Mouse (Mus musculus): Measurements from ENCODE around the gene Ssr2. TPM values are rescaled to one million over a fixed set of nuclear protein-coding genes. Genes with fewer than 3 reads are reported as not detected.

The Ssr2 gene
- polyA plus RNA-seq, 1 experiment from 2014 or later = 127 TPM

GRCm38 (mm10) chr3:88578498-88579424, 3.1 kb downstream of the Ssr2 start:
- Histone ChIP-seq H3K4me1 (ENCODE audit: control insufficient read depth, insufficient read depth, low read length) (peaks cover 7% of the 10 kb centered on the region), H3K9me3 (ENCODE audit: control insufficient read depth, low read length) (no peaks in the 10 kb centered on the region), H3K4me3 (ENCODE audit: low read depth, low read length) (peak overlapping the region; percentile 88), H3K27me3 (ENCODE audit: control insufficient read depth, insufficient read depth, low read length) (no peaks in the 10 kb centered on the region), H3K4me2 (ENCODE audit: low read depth, low read length) (peak overlapping the region; percentile 90), H3K9ac (replicated peaks; ENCODE audit: low read depth, low read length) (no peak overlapping the region), H3K36me3 (ENCODE audit: control insufficient read depth, insufficient read depth, low read length) (peaks cover 16% of the 10 kb centered on the region; the same call in 1 of the 2 replicates), H3K27ac (ENCODE audit: low read depth, low read length) (no peak overlapping the region)
- ATAC-seq (ENCODE audit: low read depth) = peak; percentile 12; the same call in 1 of the 2 replicates
- 50% methylated on average over 8 of the region's 8 CpGs for WGBS

DNA sequence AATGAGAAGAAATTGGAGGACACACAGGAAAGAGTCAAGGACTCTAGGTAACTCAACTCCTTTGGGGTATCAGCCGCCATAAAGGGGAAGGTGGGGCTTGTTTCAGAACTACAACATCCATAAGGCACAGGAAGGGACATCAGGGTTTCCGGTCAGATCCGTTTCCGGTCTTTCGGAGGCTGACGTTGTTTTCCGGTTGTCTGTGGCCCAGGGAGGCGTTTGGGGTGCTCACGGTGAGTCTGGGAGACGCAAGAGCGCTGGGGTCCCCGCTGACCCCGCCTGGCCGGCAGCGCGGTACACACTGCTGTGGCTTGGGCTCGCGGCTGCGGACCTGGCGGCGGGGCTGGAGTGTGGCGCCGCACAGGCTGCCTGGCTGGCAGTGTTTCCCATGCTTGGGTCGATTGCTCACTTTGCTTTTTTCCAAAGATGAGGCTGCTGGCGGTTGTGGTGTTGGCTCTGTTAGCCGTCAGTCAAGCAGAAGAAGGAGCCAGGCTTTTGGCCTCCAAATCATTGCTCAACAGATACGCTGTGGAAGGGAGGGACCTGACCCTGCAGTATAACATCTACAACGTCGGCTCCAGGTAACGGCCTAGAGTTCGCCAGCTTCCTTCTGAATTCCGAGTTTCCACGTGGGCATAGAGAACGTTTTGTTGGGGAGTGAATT, 3.9 kb downstream of the Ssr2 start:
- H3K9ac ChIP-seq (replicated peaks; ENCODE audit: low read depth, low read length) = peak overlapping the region; percentile 82
- peaks cover 7% of the 10 kb centered on the region for H3K4me1 ChIP-seq (ENCODE audit: control insufficient read depth, insufficient read depth, low read length)
- H3K9me3 ChIP-seq (ENCODE audit: control insufficient read depth, low read length) = no peaks in the 10 kb centered on the region
- peaks cover 16% of the 10 kb centered on the region; the same call in 1 of the 2 replicates for H3K36me3 ChIP-seq (ENCODE audit: control insufficient read depth, insufficient read depth, low read length)
- peak overlapping the region; percentile 88 for H3K4me3 ChIP-seq (ENCODE audit: low read depth, low read length)
- peak; percentile 92; the same call in 1 of the 2 replicates for ATAC-seq (ENCODE audit: low read depth)
- H3K27me3 ChIP-seq (ENCODE audit: control insufficient read depth, insufficient read depth, low read length) = no peaks in the 10 kb centered on the region
- H3K4me2 ChIP-seq (ENCODE audit: low read depth, low read length) = peak overlapping the region; percentile 90
- WGBS = under 1% methylated on average over 34 of the region's 34 CpGs
- 0 out of 2 replicates have a peak overlapping the region, but pooled peaks have one; percentile 34 for H3K27ac ChIP-seq (ENCODE audit: low read depth, low read length)

DNA sequence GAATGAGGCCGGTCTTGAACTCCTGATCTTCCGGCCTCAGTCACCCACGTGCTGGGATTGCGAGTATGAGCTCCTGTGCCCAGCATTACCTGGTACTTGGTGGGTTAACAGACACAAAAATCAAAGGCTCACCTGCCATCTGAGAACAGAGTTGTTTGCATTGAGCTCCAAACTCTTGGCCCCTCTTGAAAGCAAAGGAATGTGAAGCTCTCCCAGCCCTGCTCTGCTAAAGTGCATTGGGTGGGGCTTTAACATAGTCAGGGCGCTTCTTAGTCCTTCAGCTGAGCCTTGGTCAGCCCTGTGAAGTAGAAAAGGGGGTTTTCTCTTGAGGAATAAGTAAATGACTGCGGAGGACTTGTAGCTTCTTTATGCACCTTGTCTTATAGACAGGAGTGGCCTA, 10.1 kb downstream of the Ssr2 start:
- H3K4me1 ChIP-seq (ENCODE audit: control insufficient read depth, insufficient read depth, low read length) = no peaks in the 10 kb centered on the region; the same call in 1 of the 2 replicates
- 94% methylated on average over 6 of the region's 6 CpGs for WGBS
- no peak overlapping the region for H3K9ac ChIP-seq (replicated peaks; ENCODE audit: low read depth, low read length)
- H3K9me3 ChIP-seq (ENCODE audit: control insufficient read depth, low read length) = no peaks in the 10 kb centered on the region
- no peak for ATAC-seq (ENCODE audit: low read depth)
- no peak overlapping the region for H3K4me3 ChIP-seq (ENCODE audit: low read depth, low read length)
- H3K36me3 ChIP-seq (ENCODE audit: control insufficient read depth, insufficient read depth, low read length) = peaks cover 42% of the 10 kb centered on the region
- H3K27me3 ChIP-seq (ENCODE audit: control insufficient read depth, insufficient read depth, low read length) = no peaks in the 10 kb centered on the region
- H3K4me2 ChIP-seq (ENCODE audit: low read depth, low read length) = no peak overlapping the region
- H3K27ac ChIP-seq (ENCODE audit: low read depth, low read length) = no peak overlapping the region

- no peak overlapping the region for H3K27ac ChIP-seq (ENCODE audit: low read depth, low read length)
- H3K4me1 ChIP-seq (ENCODE audit: control insufficient read depth, insufficient read depth, low read length) = no peaks in the 10 kb centered on the region
- peaks cover 42% of the 10 kb centered on the region for H3K36me3 ChIP-seq (ENCODE audit: control insufficient read depth, insufficient read depth, low read length)
- H3K4me3 ChIP-seq (ENCODE audit: low read depth, low read length) = no peak overlapping the region
- no peaks in the 10 kb centered on the region for H3K9me3 ChIP-seq (ENCODE audit: control insufficient read depth, low read length)
- H3K27me3 ChIP-seq (ENCODE audit: control insufficient read depth, insufficient read depth, low read length) = no peaks in the 10 kb centered on the region
- 91% methylated on average over 5 of the region's 5 CpGs for WGBS
- H3K4me2 ChIP-seq (ENCODE audit: low read depth, low read length) = no peak overlapping the region
- H3K9ac ChIP-seq (replicated peaks; ENCODE audit: low read depth, low read length) = no peak overlapping the region
- no peak for ATAC-seq (ENCODE audit: low read depth)
These were observed 11.0 kb downstream of the Ssr2 start for GRCm38 (mm10) chr3:88586640-88587039.

DNA sequence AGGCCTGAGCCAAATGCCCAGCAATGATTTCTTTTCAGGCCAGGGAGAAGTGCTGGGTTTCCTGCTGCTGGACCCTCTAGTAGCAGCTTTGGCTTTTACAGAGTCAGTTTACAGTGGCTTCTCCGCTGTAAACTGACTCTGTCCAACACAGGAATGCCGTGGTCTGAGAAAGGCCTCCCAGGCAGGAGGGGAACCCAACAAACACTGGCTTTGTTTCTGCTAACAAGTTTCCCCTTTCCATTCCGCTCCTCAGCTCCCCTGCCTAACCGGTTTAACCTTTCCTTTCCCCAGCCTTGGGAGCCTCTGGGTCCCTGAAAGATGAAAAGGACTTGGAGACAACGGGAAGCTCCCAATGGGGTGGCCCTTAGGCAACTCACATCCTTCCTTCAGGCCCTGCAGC, 14.6 kb downstream of the Ssr2 start:
- Histone ChIP-seq H3K9ac (replicated peaks; ENCODE audit: low read depth, low read length) (no peak overlapping the region), H3K4me2 (ENCODE audit: low read depth, low read length) (no peak overlapping the region), H3K4me1 (ENCODE audit: control insufficient read depth, insufficient read depth, low read length) (no peaks in the 10 kb centered on the region), H3K4me3 (ENCODE audit: low read depth, low read length) (no peak overlapping the region), H3K36me3 (ENCODE audit: control insufficient read depth, insufficient read depth, low read length) (peaks cover 25% of the 10 kb centered on the region), H3K9me3 (ENCODE audit: control insufficient read depth, low read length) (no peaks in the 10 kb centered on the region), H3K27ac (ENCODE audit: low read depth, low read length) (no peak overlapping the region), H3K27me3 (ENCODE audit: control insufficient read depth, insufficient read depth, low read length) (no peaks in the 10 kb centered on the region)
- ATAC-seq (ENCODE audit: low read depth) = no peak
- 29% methylated on average over 5 of the region's 5 CpGs for WGBS

GRCm38 (mm10) chr3:88591044-88591443, 15.4 kb downstream of the Ssr2 start:
- Histone ChIP-seq H3K4me2 (ENCODE audit: low read depth, low read length) (no peak overlapping the region), H3K9me3 (ENCODE audit: control insufficient read depth, low read length) (no peaks in the 10 kb centered on the region), H3K36me3 (ENCODE audit: control insufficient read depth, insufficient read depth, low read length) (peaks cover 20% of the 10 kb centered on the region), H3K9ac (replicated peaks; ENCODE audit: low read depth, low read length) (no peak overlapping the region; the same call in 1 of the 2 replicates), H3K27ac (ENCODE audit: low read depth, low read length) (no peak overlapping the region), H3K4me1 (ENCODE audit: control insufficient read depth, insufficient read depth, low read length) (no peaks in the 10 kb centered on the region), H3K4me3 (ENCODE audit: low read depth, low read length) (no peak overlapping the region), H3K27me3 (ENCODE audit: control insufficient read depth, insufficient read depth, low read length) (no peaks in the 10 kb centered on the region)
- no peak for ATAC-seq (ENCODE audit: low read depth)
- WGBS = 62% methylated on average over 3 of the region's 3 CpGs

DNA sequence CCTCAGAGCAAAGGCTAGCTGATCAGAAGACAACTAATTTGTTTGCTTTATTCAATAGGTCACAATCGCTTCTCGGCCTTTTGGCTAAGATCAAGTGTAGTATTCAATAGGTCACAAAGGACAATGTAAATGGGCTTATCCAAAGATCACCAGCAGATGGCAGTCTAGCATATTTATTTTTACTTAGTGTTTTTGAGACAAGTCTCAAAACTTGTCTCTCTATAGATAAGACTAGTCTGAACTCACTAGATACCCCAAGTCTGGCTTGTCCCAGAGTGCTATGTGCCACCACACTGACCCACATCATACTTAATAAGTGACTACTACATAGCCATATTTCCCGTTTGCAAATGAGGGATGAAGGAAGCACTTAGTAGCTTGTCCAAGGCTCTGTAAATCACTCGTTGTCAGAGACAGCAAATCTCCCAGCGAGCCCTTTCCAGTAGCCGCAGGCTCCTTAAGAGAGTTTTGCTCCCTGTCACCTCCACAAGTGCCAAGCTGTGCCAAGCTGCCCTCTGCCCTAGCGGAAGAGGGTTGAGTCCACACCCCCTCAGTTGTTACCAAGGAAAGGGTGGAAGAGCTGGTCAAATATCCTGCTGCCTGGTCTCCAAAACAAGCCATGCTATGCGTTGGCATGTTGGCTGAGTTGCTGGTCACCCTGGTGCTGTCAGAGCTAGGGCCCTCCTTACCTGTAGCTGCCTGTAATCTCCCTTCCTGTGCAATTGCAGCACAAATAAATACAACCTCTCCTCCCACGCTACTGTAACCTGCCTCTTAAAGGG, 16.5 kb downstream of the Ssr2 start:
- 31% methylated on average over 9 of the region's 9 CpGs for WGBS
- Histone ChIP-seq H3K4me1 (ENCODE audit: control insufficient read depth, insufficient read depth, low read length) (no peaks in the 10 kb centered on the region), H3K27ac (ENCODE audit: low read depth, low read length) (no peak overlapping the region), H3K9ac (replicated peaks; ENCODE audit: low read depth, low read length) (0 out of 2 replicates have a peak overlapping the region, but pooled peaks have one; percentile 21), H3K4me2 (ENCODE audit: low read depth, low read length) (no peak overlapping the region), H3K36me3 (ENCODE audit: control insufficient read depth, insufficient read depth, low read length) (peaks cover 12% of the 10 kb centered on the region), H3K27me3 (ENCODE audit: control insufficient read depth, insufficient read depth, low read length) (no peaks in the 10 kb centered on the region), H3K4me3 (ENCODE audit: low read depth, low read length) (no peak overlapping the region), H3K9me3 (ENCODE audit: control insufficient read depth, low read length) (no peaks in the 10 kb centered on the region)
- ATAC-seq (ENCODE audit: low read depth) = no peak; the same call in 1 of the 2 replicates

GRCm38 (mm10) chr3:88592942-88593576, 17.4 kb downstream of the Ssr2 start:
- H3K9ac ChIP-seq (replicated peaks; ENCODE audit: low read depth, low read length) = no peak overlapping the region
- H3K27me3 ChIP-seq (ENCODE audit: control insufficient read depth, insufficient read depth, low read length) = no peaks in the 10 kb centered on the region
- 79% methylated on average over 10 of the region's 10 CpGs for WGBS
- no peak overlapping the region for H3K27ac ChIP-seq (ENCODE audit: low read depth, low read length)
- H3K4me2 ChIP-seq (ENCODE audit: low read depth, low read length) = no peak overlapping the region
- H3K4me3 ChIP-seq (ENCODE audit: low read depth, low read length) = no peak overlapping the region
- H3K9me3 ChIP-seq (ENCODE audit: control insufficient read depth, low read length) = no peaks in the 10 kb centered on the region
- no peak for ATAC-seq (ENCODE audit: low read depth)
- H3K36me3 ChIP-seq (ENCODE audit: control insufficient read depth, insufficient read depth, low read length) = peaks cover 3% of the 10 kb centered on the region
- no peaks in the 10 kb centered on the region for H3K4me1 ChIP-seq (ENCODE audit: control insufficient read depth, insufficient read depth, low read length)

Data from neural tube, embryonic 14.5 days (tissue).